Mouse (Mus musculus) layer of hippocampus, adult 2 months (tissue): ENCODE results near the gene Sox14. TPM values are rescaled to one million over a fixed set of nuclear protein-coding genes. Genes with fewer than 3 reads are reported as not detected.
A peak's percentile ranks its signal among the peaks of the same experiment; 100 is the strongest.

Source experiments
- DNase-seq, 2 experiments: peaks; one replicate each; pipeline ENCODE4 v3.0.0; 2022; ENCODE audit warnings: low spot score in 2 of 2
- H3K27ac ChIP-seq: fragments of 200-600 bp; 2 replicates; pipeline ENCODE4 v1.8.1; 2022
- H3K4me3 ChIP-seq: fragments of 200-600 bp; 2 replicates; pipeline ENCODE4 v1.8.1; 2022; ENCODE audit warnings: mild to moderate bottlenecking
- CTCF ChIP-seq: fragments of 200-600 bp; conservative IDR thresholded peaks from 2 replicates; pipeline ENCODE4 v1.8.1; 2022; ENCODE audit warnings: antibody characterized with exemption, mild to moderate bottlenecking, moderate library complexity
- total RNA-seq, 2 experiments: library from RNA; stranded (reverse); gene quantifications; 2 replicates each; pipeline ENCODE4 v1.2.3; 2021

Sox14 gene
- total RNA-seq, 2 experiments from 2014 or later = not detected

DNA sequence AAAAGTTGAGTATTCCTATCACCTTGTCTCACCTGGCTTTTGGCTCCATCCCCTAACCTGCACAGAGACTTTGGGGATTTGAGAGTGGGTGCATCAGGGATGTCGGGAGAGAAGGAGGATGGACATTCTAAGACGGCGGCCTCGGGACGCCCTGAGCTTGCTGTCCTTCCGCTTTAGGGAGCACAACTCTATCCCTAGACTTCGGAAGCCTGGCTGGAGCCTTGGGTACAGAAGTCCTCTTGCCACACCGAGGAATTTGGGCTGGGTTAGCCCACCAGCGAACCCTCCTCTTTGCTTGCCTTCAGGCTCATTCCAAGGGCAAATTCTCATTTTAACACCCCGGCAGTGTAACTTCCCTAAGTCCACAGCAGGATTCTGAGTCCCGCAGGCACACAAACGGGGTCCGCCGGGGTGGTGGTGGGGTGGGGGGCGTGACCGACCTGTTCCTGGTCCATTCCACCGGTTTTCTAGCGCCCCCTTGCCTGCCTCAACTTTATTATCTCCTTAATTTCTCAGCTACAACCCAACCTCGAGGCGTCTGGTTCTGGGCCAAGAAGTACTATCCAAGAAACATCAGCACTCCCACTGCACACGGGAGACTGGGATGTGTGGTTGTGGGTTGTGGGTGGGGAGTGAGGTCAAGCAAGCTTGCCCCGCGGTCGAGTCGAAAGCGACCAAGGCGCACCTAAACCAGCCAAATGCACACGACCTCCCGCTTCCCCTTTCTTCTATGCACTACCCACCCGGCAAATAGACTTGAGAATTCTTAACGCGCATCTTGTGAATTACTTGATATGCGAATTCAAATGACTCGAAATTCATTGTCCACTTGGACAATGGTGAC, 5.8 kb downstream of the Sox14 start:
- H3K4me3 ChIP-seq = no peak overlapping the region
- no peak overlapping the region for H3K27ac ChIP-seq
- no peak for TF ChIP-seq CTCF
- no peak for DNase-seq

DNA sequence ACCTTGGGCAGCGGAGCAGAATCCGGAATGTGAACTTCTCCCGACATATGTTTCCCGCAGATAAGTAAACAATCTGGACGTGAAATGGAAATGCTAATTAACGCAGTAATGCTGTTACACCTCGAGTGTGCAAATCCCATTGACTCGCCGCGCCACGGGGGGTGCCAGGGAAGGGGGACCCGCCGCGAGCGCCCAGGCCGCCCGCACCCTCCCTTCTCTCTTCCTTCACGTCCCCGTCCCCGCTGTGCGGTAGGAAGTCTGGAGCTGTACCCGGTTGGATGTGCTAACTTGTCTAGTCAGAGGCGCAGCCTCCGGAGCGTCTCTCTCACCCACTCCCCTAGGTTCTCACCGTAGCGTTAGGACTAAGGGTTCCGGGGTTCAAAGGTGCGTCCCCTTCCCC, 6.7 kb downstream of the Sox14 start:
- DNase-seq = no peak
- H3K27ac ChIP-seq = no peak overlapping the region
- no peak for TF ChIP-seq CTCF
- no peak overlapping the region for H3K4me3 ChIP-seq

- Histone ChIP-seq H3K4me3 (no peak overlapping the region), H3K27ac (no peak overlapping the region)
- TF ChIP-seq CTCF = no peak
- no peak for DNase-seq
Measured at GRCm38 (mm10) chr9:99868606-99869005, 7.4 kb downstream of the Sox14 start.

GRCm38 (mm10) chr9:99868054-99868453, 7.9 kb downstream of the Sox14 start:
- DNase-seq = no peak
- H3K4me3 ChIP-seq = no peak overlapping the region
- no peak for TF ChIP-seq CTCF
- no peak overlapping the region for H3K27ac ChIP-seq

- TF ChIP-seq CTCF = no peak
- Histone ChIP-seq H3K27ac (no peak overlapping the region), H3K4me3 (no peak overlapping the region)
- no peak for DNase-seq
Measured at GRCm38 (mm10) chr9:99862936-99863335, 13.0 kb downstream of the Sox14 start.

DNA sequence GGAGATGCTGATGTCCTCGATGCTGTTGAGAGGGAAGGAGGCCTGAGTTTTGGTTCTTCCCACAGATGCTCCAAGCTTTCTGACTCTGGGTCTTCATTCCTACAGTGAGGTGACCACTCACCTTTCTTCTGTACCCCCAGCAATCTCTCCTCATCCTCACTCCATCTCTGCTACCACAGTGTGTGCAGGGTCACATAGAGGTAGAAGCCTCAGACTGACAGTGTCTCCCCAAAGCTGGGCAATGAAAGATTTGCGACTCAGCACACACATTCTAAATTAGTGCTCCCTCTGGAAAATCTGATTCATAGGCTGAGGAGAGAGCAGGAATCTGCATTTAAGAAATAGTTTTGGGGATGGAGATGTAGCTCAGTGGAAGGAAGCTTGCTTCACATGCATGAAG, 21.5 kb downstream of the Sox14 start:
- DNase-seq = no peak
- TF ChIP-seq CTCF = no peak
- no peak overlapping the region for H3K27ac ChIP-seq
- no peak overlapping the region for H3K4me3 ChIP-seq

GRCm38 (mm10) chr9:99853356-99853755, 22.6 kb downstream of the Sox14 start:
- DNase-seq = no peak
- no peak for TF ChIP-seq CTCF

GRCm38 (mm10) chr9:99850354-99850753, 25.6 kb downstream of the Sox14 start:
- no peak for TF ChIP-seq CTCF
- H3K4me3 ChIP-seq = no peak overlapping the region
- H3K27ac ChIP-seq = no peak overlapping the region
- peak; percentile 52 to 63 for DNase-seq

More at GRCm38 (mm10) chr9:99853356-99853755, 22.6 kb downstream of the Sox14 start:
- no peak overlapping the region for H3K4me3 ChIP-seq
- H3K27ac ChIP-seq = no peak overlapping the region

- H3K27ac ChIP-seq = no peak overlapping the region
- H3K4me3 ChIP-seq = no peak overlapping the region
- TF ChIP-seq CTCF = no peak
- no peak for DNase-seq
Measured at GRCm38 (mm10) chr9:99848327-99848726, 27.6 kb downstream of the Sox14 start.

DNA sequence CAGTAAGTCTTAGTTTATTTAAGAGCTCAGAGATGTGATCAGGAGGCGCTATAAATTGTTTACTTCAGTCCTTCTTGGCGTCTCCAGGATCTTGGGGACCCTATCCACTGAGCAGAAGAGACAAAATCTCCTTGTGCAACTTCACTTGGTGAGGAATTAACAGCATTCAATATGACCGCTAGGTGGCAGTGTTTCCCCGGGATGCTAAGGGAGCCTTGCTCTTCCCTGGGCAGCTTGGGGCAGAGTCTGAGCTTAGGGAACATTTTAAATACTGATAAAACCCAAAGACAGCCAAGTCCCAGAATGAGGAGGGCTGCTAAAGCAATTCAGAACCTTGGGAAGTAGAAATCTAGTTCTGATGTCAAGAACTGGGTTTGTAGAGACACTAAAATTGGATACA, 29.1 kb downstream of the Sox14 start:
- peak; percentile 99 for TF ChIP-seq CTCF
- DNase-seq = peak; percentile 72 to 84
- H3K4me3 ChIP-seq = no peak overlapping the region
- no peak overlapping the region for H3K27ac ChIP-seq

GRCm38 (mm10) chr9:99839367-99839766, 36.6 kb downstream of the Sox14 start:
- DNase-seq = no peak
- TF ChIP-seq CTCF = no peak
- Histone ChIP-seq H3K4me3 (no peak overlapping the region), H3K27ac (no peak overlapping the region)

DNA sequence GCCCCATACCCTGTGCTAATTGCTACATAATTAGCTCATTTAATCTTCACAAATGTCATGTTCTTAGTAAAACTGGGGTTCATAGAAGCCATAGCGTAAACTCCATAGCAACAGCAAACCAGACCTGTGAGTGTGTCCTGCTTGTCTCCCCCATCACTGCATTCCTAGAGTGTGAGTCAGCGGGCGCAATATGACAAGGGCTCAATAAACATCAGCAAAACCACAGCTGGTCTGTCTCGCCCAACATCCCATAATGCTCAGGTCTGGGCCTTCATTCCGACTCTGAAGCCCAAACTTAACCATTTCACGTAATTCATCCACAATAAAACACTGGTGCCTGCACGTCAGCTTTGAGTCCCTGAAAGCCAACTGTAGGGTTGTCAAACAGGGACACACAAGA, 37.1 kb downstream of the Sox14 start:
- H3K4me3 ChIP-seq = no peak overlapping the region
- TF ChIP-seq CTCF = no peak
- DNase-seq = no peak
- no peak overlapping the region for H3K27ac ChIP-seq

GRCm38 (mm10) chr9:99836707-99837106, 39.3 kb downstream of the Sox14 start:
- no peak overlapping the region for H3K27ac ChIP-seq
- no peak for TF ChIP-seq CTCF
- H3K4me3 ChIP-seq = no peak overlapping the region
- peak in 1 of 2 experiments; percentile 10 for DNase-seq
